Mouse (Mus musculus): ENCODE data around the gene Rnf152. TPM values are rescaled to one million over a fixed set of nuclear protein-coding genes. Genes with fewer than 3 reads are reported as not detected.

Gene Rnf152
- polyA plus RNA-seq (2017; shearing (Covaris generic)): 0.05 TPM

GRCm38 (mm10) chr1:105356291-105357011 lies at the start of gene Rnf152:
TSS of gene Rnf152 (minus strand) at chr1:105356710.

